Mouse (Mus musculus): ENCODE data around the gene Plppr5. TPM values are rescaled to one million over a fixed set of nuclear protein-coding genes. Genes with fewer than 3 reads are reported as not detected.

Plppr5 gene
- total and polyA plus RNA-seq, 3 experiments, result not detected

- H3K4me3 ChIP-seq (ENCODE audit: control insufficient read depth in 1 of 2, insufficient read depth in 1 of 2, low read depth in 2 of 2, low read length in 2 of 2), result no peak overlapping the region
- no peaks in the 10 kb centered on the region for H3K36me3 ChIP-seq (ENCODE audit: control insufficient read depth in 1 of 2, insufficient read depth in 2 of 2, low read length in 2 of 2)
- H3K4me1 ChIP-seq (ENCODE audit: control insufficient read depth in 1 of 2, insufficient read depth in 2 of 2, low read length in 2 of 2), result no peaks in the 10 kb centered on the region
- no peak overlapping the region for H3K9ac ChIP-seq (ENCODE audit: control insufficient read depth, low read depth, low read length, poor library complexity, severe bottlenecking)
- DNase-seq (ENCODE audit: low read depth, low spot score), result no peak
- H3K27ac ChIP-seq (ENCODE audit: control insufficient read depth, low read depth, low read length), result no peak overlapping the region
- H3K9me3 ChIP-seq (replicated peaks; ENCODE audit: insufficient read depth, low read length), result no peaks in the 10 kb centered on the region
- TF ChIP-seq GABPA (IDR thresholded peaks at IDR 0.05; ENCODE audit: low read depth, low read length), result no peak
- TF ChIP-seq SIN3A (IDR thresholded peaks at IDR 0.05; ENCODE audit: low read length), result no peak
- no peak for TF ChIP-seq POLR2AphosphoS5 (IDR thresholded peaks at IDR 0.05; ENCODE audit: borderline replicate concordance, low read depth, low read length)
- no peak for TF ChIP-seq HCFC1 (IDR thresholded peaks at IDR 0.05; ENCODE audit: low read depth, low read length)
- TF ChIP-seq ZMIZ1 (IDR thresholded peaks at IDR 0.05; ENCODE audit: low read depth, low read length), result no peak
- no peak for TF ChIP-seq MAX (IDR thresholded peaks at IDR 0.05; ENCODE audit: low read length)
- no peak for TF ChIP-seq UBTF (IDR thresholded peaks at IDR 0.05; ENCODE audit: borderline replicate concordance, insufficient read depth, low read depth, low read length)
- no peak for TF ChIP-seq TAL1 (IDR thresholded peaks at IDR 0.05; ENCODE audit: low read length)
- no peaks in the 10 kb centered on the region for H3K27me3 ChIP-seq (ENCODE audit: control insufficient read depth in 1 of 2, insufficient read depth in 2 of 2, low read length in 2 of 2)
- no peaks in the 10 kb centered on the region for H3K79me2 ChIP-seq (ENCODE audit: control insufficient read depth, insufficient read depth, low read length, poor library complexity)
Observed at GRCm38 (mm10) chr3:117716534-117717280, 142.1 kb downstream of the Plppr5 start.

- no peak overlapping the region for H3K27ac ChIP-seq (ENCODE audit: control insufficient read depth, low read depth, low read length)
- TF ChIP-seq ZMIZ1 (IDR thresholded peaks at IDR 0.05; ENCODE audit: low read depth, low read length), result no peak
- TF ChIP-seq EP300 (IDR thresholded peaks at IDR 0.05; ENCODE audit: low read depth in 1 of 2, low read length in 2 of 2), result no peak
- no peak for TF ChIP-seq ZKSCAN1 (IDR thresholded peaks at IDR 0.05; ENCODE audit: low read depth, low read length)
- TF ChIP-seq ZNF384 (IDR thresholded peaks at IDR 0.05; ENCODE audit: low read depth, low read length), result no peak
- no peak for TF ChIP-seq MYB (IDR thresholded peaks at IDR 0.05; ENCODE audit: low read depth, low read length)
- no peak for TF ChIP-seq NELFE (IDR thresholded peaks at IDR 0.05; ENCODE audit: low read depth, low read length)
- no peak for TF ChIP-seq BHLHE40 (IDR thresholded peaks at IDR 0.05; ENCODE audit: borderline replicate concordance, low read depth, low read length)
- no peak overlapping the region for H3K9ac ChIP-seq (ENCODE audit: control insufficient read depth, low read depth, low read length, poor library complexity, severe bottlenecking)
- no peaks in the 10 kb centered on the region for H3K27me3 ChIP-seq (ENCODE audit: control insufficient read depth in 1 of 2, insufficient read depth in 2 of 2, low read length in 2 of 2)
- no peaks in the 10 kb centered on the region for H3K79me2 ChIP-seq (ENCODE audit: control insufficient read depth, insufficient read depth, low read length, poor library complexity)
- no peak overlapping the region for H3K4me3 ChIP-seq (ENCODE audit: control insufficient read depth in 1 of 2, insufficient read depth in 1 of 2, low read depth in 2 of 2, low read length in 2 of 2)
- no peaks in the 10 kb centered on the region for H3K9me3 ChIP-seq (replicated peaks; ENCODE audit: insufficient read depth, low read length)
- no peaks in the 10 kb centered on the region for H3K4me1 ChIP-seq (ENCODE audit: control insufficient read depth in 1 of 2, insufficient read depth in 2 of 2, low read length in 2 of 2)
- DNase-seq (ENCODE audit: low read depth, low spot score), result no peak
- no peaks in the 10 kb centered on the region for H3K36me3 ChIP-seq (ENCODE audit: control insufficient read depth in 1 of 2, insufficient read depth in 2 of 2, low read length in 2 of 2)
Observed at GRCm38 (mm10) chr3:117723390-117723789, 148.8 kb downstream of the Plppr5 start.

All from MEL (cell line).